Mouse (Mus musculus) left cerebral cortex, postnatal 10 days (tissue): ENCODE measurements around the gene Mrpl30. TPM values are rescaled to one million over a fixed set of nuclear protein-coding genes. Genes with fewer than 3 reads are reported as not detected.

Experiments used
- DNase-seq, 2 experiments: peaks; one replicate each; pipeline ENCODE4 v3.0.0; 2021 to 2022; ENCODE audit warnings: low spot score in 2 of 2, mixed read lengths in 1 of 2; ENCODE audit errors: extremely low spot score in 1 of 2
- intact Hi-C: fragments of 180-260 bp; cut with DNase I; formaldehyde crosslinking; loops from one replicate; pipeline ENCODE4 v1.15.1; 2025
- total RNA-seq, 2 experiments: library from RNA; stranded (reverse); gene quantifications; 2 replicates each; pipeline ENCODE4 v1.2.3; 2021

Mrpl30 gene
- total RNA-seq, 2 experiments from 2014 or later = 160 to 165 TPM

GRCm38 (mm10) chr1:37889206-37889605 is 1.1 kb upstream of the Mrpl30 start:
- DNase-seq = no peak
- intact Hi-C loops = no loop called here

- intact Hi-C loops = loop anchor here (2.0 kb wide), 1 partner anchor 105 kb away; the partner anchor contains the start of gene Txndc9
- no peak for DNase-seq
Observed at GRCm38 (mm10) chr1:37891400-37891799, 1.1 kb downstream of the Mrpl30 start.

DNA sequence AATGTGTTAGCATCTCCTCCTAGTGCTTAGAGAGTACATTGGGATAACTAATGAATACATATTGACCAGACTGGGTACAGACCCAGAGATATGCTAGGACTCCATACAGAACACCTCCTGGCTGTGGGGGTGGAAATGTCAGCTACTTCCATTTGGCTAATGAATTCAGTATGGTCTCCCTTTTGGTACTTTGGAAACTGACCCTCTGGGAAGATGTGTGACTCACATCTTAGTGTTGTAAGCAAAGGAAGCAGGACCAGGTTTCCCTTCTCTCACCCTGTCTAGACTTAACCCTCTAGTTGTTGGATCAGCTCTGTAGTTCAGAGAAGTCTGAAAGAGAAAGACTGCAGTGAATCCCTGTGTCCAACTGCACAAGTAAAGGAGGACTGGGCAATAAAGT is 4.3 kb downstream of the Mrpl30 start:
- no peak for DNase-seq
- intact Hi-C loops = no loop called here

GRCm38 (mm10) chr1:37899816-37900215 is 9.5 kb downstream of the Mrpl30 start:
- intact Hi-C loops = no loop called here
- no peak for DNase-seq

- no peak for DNase-seq
- intact Hi-C loops = no loop called here
Observed at GRCm38 (mm10) chr1:37900288-37900687, 10.0 kb downstream of the Mrpl30 start.

- peak in 1 of 2 experiments; percentile 51 for DNase-seq
- intact Hi-C loops = loop anchor here (1.0 kb wide), 1 partner anchor 82 kb away; no protein-coding TSS in a partner anchor
Observed at GRCm38 (mm10) chr1:37903178-37903577, 12.9 kb downstream of the Mrpl30 start.

GRCm38 (mm10) chr1:37912751-37913150 is 22.5 kb downstream of the Mrpl30 start:
- DNase-seq = no peak
- intact Hi-C loops = no loop called here

- intact Hi-C loops = no loop called here
- no peak for DNase-seq
Observed at GRCm38 (mm10) chr1:37916393-37916792, 26.1 kb downstream of the Mrpl30 start, which contains the start of gene Lyg2. Gene Lyg2 (minus strand): TSS chr1:37916493.

GRCm38 (mm10) chr1:37917666-37918065 is 27.4 kb downstream of the Mrpl30 start:
- intact Hi-C loops = no loop called here
- DNase-seq = no peak

DNA sequence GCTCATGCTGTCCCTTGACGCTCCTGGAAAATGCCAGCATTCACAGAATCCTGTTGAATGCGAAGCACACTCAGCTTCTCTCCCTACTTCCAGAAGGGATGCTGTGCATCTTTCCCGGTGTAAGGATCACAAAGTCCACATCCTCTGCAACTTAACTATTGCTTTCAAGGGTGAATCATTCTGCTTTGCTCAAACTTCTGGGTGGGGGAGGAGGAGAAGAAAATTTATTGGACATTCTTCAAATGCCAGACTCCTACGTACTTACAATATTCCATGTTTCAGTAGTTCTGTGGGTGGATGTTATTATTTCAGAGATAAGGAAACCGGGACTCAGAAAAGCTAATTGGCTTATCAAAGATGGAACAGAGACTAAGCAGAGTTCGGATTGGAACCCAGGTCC is 27.8 kb downstream of the Mrpl30 start:
- no peak for DNase-seq
- intact Hi-C loops = no loop called here

GRCm38 (mm10) chr1:37922536-37922935 is 32.3 kb downstream of the Mrpl30 start:
- no peak for DNase-seq
- intact Hi-C loops = loop anchor here (10.0 kb wide), 1 partner anchor 52 kb away; no protein-coding TSS in a partner anchor

DNA sequence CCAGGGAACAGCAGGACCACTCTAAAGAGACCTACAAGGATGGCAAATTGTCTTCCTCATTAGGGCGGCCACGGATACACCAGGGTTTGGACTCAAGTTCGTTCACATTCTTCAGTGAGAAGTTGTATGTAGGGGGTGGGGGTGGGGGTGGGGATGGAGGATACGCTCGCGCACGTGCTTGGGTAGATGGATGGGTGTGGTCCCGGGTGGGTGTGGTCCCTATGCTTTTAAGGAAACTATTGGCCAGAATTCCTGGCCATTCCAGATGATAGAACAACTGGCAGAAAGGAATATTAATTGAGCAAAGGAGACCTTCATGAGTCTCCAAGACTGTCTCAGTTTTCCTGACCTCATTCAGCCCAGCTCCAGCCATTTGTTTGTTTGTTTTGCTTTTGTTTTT is 35.7 kb downstream of the Mrpl30 start:
- DNase-seq = no peak
- intact Hi-C loops = loop anchor here (10.0 kb wide), 1 partner anchor 49 kb away; no protein-coding TSS in a partner anchor

- intact Hi-C loops = no loop called here
Observed at GRCm38 (mm10) chr1:37931806-37932205, 41.5 kb downstream of the Mrpl30 start.

More at GRCm38 (mm10) chr1:37931806-37932205, 41.5 kb downstream of the Mrpl30 start:
- no peak for DNase-seq

Other genes starting within 250 kb of the Mrpl30 start
- 100 to 1,000 TPM; 106 to 122 TPM for gene 2010300C02Rik, start 170.4 kb upstream of the Mrpl30 start, total RNA-seq
- 10 to 100 TPM; 13.8 to 14.4 TPM for gene Tsga10, start 24.0 kb upstream of the Mrpl30 start, total RNA-seq
- gene Lipt1, start 18.7 kb upstream of the Mrpl30 start, total RNA-seq = 1 to 10 TPM; 8.8 to 9.7 TPM
- gene Mitd1, start 66 bp upstream of the Mrpl30 start, total RNA-seq = 1 to 10 TPM; 8.3 to 9.2 TPM
- not detected for gene Lyg2, start 26.0 kb downstream of the Mrpl30 start, total RNA-seq
- not detected for gene Lyg1, start 67.3 kb downstream of the Mrpl30 start, total RNA-seq
- 10 to 100 TPM; 59.2 to 61.1 TPM for gene Txndc9, start 107.4 kb downstream of the Mrpl30 start, total RNA-seq
- 10 to 100 TPM; 34.8 to 44.9 TPM for gene Eif5b, start 107.5 kb downstream of the Mrpl30 start, total RNA-seq
- 10 to 100 TPM; 37.9 to 38.9 TPM for gene Rev1, start 239.3 kb downstream of the Mrpl30 start, total RNA-seq